Mouse (Mus musculus) neural tube, embryonic 15.5 days (tissue): Measurements from ENCODE around the gene Slc35a5. TPM values are rescaled to one million over a fixed set of nuclear protein-coding genes. Genes with fewer than 3 reads are reported as not detected.

Experiments used
- ATAC-seq: fragments of 200-750 bp; cut with Nextera tagmentation; 2 replicates; pipeline ENCODE4 v1.8.0; 2017; ENCODE audit warnings: mild to moderate bottlenecking, moderate TSS enrichment, moderate library complexity; ENCODE audit not compliant: low FRiP score
- H3K27ac ChIP-seq: fragments of 300-500 bp; sonication (generic); replicated peaks from 2 replicates; pipeline ENCODE4 v1.5.1; 2015; ENCODE audit warnings: mild to moderate bottlenecking, inconsistent platforms
- H3K27me3 ChIP-seq: fragments of 300-500 bp; sonication (generic); replicated peaks from 2 replicates; pipeline ENCODE4 v1.6.1; 2015; ENCODE audit warnings: inconsistent platforms
- H3K36me3 ChIP-seq: fragments of 300-500 bp; sonication (generic); 2 replicates; pipeline ENCODE4 v1.6.1; 2015; ENCODE audit warnings: inconsistent platforms
- H3K4me1 ChIP-seq: fragments of 300-500 bp; sonication (generic); 2 replicates; pipeline ENCODE4 v1.6.1; 2015; ENCODE audit warnings: inconsistent platforms
- H3K4me2 ChIP-seq: fragments of 300-500 bp; sonication (generic); 2 replicates; pipeline ENCODE4 v1.6.1; 2015; ENCODE audit warnings: inconsistent platforms, mild to moderate bottlenecking, moderate library complexity
- H3K4me3 ChIP-seq: fragments of 300-500 bp; sonication (generic); replicated peaks from 2 replicates; pipeline ENCODE4 v1.5.1; 2015; ENCODE audit warnings: mild to moderate bottlenecking, inconsistent platforms
- H3K9ac ChIP-seq: fragments of 300-500 bp; sonication (generic); replicated peaks from 2 replicates; pipeline ENCODE4 v1.6.1; 2015; ENCODE audit warnings: mild to moderate bottlenecking, inconsistent platforms
- H3K9me3 ChIP-seq: fragments of 300-500 bp; sonication (generic); replicated peaks from 2 replicates; pipeline ENCODE4 v1.6.1; 2016; ENCODE audit warnings: inconsistent platforms
- WGBS: fragments of 180-500 bp; shearing (Covaris S2); methylation state at CpG from one replicate; pipeline ENCODE4 v1.1.7; 2015; ENCODE audit warnings: mixed read lengths; 5-methylcytosine and 5-hydroxymethylcytosine counted together
- polyA plus RNA-seq: library from polyadenylated mRNA; unstranded; fragments of >200 nt; fragmentation: Nextera tagmentation; extraction: Ambion mirVana; gene quantifications from 2 replicates; pipeline ENCODE4 v1.2.1, GENCODE M21; 2015

Gene Slc35a5
- polyA plus RNA-seq, 1 experiment from 2014 or later: 35.1 TPM

DNA sequence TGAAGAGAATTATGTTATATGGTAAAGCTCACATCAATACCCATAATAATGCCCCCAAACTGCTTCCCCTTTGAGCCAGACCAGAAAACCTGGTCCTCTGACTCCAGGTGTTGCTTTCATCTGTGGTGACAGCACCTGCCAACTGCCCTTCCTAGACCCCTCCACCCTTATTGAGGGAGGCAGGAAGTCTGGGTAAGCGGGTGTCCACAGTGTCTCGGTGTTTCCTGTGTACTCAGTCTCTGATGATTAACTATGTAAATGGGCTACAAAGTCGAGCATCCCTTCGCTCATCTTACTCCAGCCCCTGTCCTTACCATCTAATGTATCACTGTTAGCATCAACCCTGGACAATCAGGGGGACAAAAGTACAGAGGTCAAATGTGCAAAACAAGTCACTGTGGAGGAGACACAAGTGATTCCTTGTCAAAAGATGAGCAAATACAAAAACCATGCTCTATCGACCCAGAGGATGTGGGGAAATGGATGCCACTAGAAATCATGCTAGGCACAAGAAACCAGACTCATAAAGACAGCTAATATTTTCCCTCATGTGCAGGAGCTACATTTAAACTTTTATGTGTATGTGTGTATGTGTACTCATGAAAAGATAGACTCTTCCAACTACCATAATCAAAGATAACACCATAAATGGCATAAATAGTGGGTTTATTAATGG is 50.2 kb downstream of the Slc35a5 start:
- Histone ChIP-seq H3K4me3 (no peak overlapping the region), H3K27me3 (no peaks in the 10 kb centered on the region), H3K4me2 (no peak overlapping the region), H3K27ac (no peak overlapping the region), H3K9me3 (no peaks in the 10 kb centered on the region), H3K36me3 (no peaks in the 10 kb centered on the region), H3K9ac (no peak overlapping the region), H3K4me1 (no peaks in the 10 kb centered on the region)
- no peak for ATAC-seq
- WGBS: 74% methylated on average over 5 of the region's 5 CpGs

DNA sequence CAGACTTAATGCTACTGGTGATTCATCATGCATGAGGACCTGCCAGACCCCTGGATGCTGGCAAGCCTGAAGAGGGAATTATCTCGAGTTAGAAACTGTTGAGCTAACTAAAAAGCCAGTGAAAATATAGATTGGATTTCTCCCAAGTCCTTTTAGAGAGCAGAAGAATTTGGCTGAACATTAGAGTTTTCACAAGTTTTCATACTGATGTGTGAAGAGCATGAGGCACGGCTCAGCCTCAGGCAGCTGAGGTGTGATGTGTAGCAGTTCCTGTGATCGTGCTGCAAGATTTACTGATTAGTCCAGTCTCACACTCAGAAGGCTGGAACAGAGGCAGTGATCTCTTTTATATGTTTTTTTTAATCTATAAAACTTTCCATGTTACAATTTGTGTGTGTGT is 53.5 kb downstream of the Slc35a5 start:
- 76% methylated on average over 3 of the region's 3 CpGs for WGBS
- H3K9ac ChIP-seq: no peak overlapping the region
- no peaks in the 10 kb centered on the region for H3K4me1 ChIP-seq
- no peak overlapping the region for H3K4me2 ChIP-seq
- no peak for ATAC-seq
- no peak overlapping the region for H3K4me3 ChIP-seq
- no peaks in the 10 kb centered on the region for H3K36me3 ChIP-seq
- H3K27me3 ChIP-seq: no peaks in the 10 kb centered on the region
- H3K9me3 ChIP-seq: no peaks in the 10 kb centered on the region
- no peak overlapping the region for H3K27ac ChIP-seq

DNA sequence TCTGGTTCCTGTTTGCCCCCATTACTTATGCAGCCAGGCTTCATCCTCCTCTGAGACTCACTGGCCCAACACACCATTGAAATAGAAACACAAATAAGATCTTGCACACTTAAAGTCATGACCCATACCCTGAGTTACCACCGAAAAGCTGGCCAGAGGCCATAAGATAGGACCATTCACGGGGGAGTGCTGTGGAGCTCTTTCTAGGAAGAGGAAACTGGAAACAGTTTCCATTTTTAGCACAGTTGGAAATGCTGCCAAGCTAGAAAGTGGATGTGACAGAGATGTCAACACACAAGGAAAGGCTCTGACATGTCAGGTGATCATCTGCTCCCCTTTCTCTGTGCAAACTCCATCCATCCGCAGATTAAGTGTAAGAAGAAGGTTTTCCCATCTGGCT is 57.6 kb downstream of the Slc35a5 start:
- Histone ChIP-seq H3K27me3 (no peaks in the 10 kb centered on the region), H3K4me1 (peaks cover 15% of the 10 kb centered on the region), H3K9me3 (no peaks in the 10 kb centered on the region), H3K9ac (no peak overlapping the region), H3K4me3 (no peak overlapping the region), H3K36me3 (no peaks in the 10 kb centered on the region), H3K27ac (no peak overlapping the region), H3K4me2 (no peak overlapping the region)
- WGBS: 77% methylated on average over 3 of the region's 3 CpGs
- no peak for ATAC-seq

DNA sequence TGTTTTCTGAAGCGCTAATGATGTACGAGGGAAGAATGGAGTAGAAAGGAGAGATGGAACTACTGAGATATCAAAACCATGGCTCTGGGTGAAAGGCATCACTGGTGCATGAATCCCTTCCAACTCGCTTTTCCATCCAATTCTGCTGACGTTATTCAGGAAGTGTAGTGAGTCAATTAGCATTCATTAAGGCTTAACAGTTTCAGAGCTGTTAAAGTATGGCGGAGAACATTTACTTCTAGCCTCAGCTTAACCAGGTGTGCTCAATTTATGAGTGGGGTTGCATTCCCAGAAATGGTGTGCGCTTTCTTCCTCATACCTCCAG is 59.7 kb downstream of the Slc35a5 start:
- Histone ChIP-seq H3K4me1 (peaks cover 27% of the 10 kb centered on the region), H3K36me3 (no peaks in the 10 kb centered on the region), H3K9ac (no peak overlapping the region), H3K4me2 (peak overlapping the region; percentile 26), H3K4me3 (no peak overlapping the region), H3K27ac (peak overlapping the region; percentile 39; the same call in 1 of the 2 replicates), H3K27me3 (no peaks in the 10 kb centered on the region), H3K9me3 (no peaks in the 10 kb centered on the region)
- no peak for ATAC-seq
- 31% methylated on average over 6 of the region's 6 CpGs for WGBS

DNA sequence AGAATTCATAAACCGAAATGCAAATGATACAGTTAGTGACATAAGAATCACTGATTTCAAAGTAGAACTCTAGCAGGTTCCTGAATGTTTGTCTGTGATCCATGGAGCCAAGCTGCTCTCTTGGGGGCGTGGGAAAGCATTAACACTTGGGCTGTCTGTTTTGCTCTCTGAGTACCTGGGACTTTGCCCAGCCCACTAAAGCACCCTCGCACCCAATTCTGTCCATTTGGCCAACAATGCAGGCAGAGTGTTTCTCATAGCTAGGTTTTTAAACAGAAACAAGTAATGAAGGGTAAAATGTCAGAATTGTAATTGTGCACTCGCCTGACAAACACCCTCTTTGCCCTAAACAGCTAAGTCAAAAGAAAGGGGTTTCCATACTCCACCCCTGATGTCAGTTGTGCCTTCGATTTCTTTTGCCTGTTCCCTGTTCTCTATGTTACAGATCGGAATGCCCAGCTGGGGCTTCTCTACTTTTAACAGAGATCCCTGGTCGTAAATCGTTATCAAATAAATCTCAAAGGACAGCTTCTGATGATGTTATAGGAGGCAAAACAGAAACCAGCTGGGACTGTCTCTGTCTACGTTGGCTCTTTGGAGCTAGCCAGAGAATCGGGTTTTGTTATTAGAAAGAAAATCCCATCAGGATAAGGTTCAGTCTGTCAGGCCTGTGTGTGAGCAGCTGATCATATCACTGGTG is 60.2 kb downstream of the Slc35a5 start:
- no peaks in the 10 kb centered on the region for H3K36me3 ChIP-seq
- ATAC-seq: peak; percentile 7; the same call in 1 of the 2 replicates
- H3K9me3 ChIP-seq: no peaks in the 10 kb centered on the region
- H3K4me3 ChIP-seq: no peak overlapping the region
- H3K27me3 ChIP-seq: no peaks in the 10 kb centered on the region
- H3K4me1 ChIP-seq: peaks cover 27% of the 10 kb centered on the region
- H3K9ac ChIP-seq: no peak overlapping the region
- peak overlapping the region; percentile 39; the same call in 1 of the 2 replicates for H3K27ac ChIP-seq
- WGBS: 31% methylated on average over 10 of the region's 10 CpGs
- peak overlapping the region; percentile 26 for H3K4me2 ChIP-seq

DNA sequence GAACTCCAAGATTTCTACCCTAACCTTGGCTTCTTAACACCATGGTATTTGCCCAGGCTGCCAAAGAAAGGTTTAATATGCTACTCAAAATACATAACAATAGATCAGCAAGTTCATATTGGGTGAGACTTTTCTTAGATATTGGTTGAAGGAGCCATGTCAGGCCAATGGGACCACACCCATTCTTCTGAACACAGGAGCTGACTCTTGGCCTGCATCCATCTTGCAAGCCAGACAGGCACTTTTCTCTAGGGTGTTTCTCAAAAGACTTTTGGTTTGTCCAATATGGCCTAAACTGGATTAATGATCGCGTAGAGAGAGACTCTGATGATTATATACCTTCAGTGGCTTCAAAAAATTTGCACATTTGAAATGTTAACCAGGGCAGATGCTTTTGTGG is 61.0 kb downstream of the Slc35a5 start:
- H3K4me3 ChIP-seq: no peak overlapping the region
- H3K27ac ChIP-seq: no peak overlapping the region
- no peak overlapping the region for H3K9ac ChIP-seq
- peaks cover 27% of the 10 kb centered on the region for H3K4me1 ChIP-seq
- no peaks in the 10 kb centered on the region for H3K36me3 ChIP-seq
- 94% methylated on average over 2 of the region's 2 CpGs for WGBS
- H3K27me3 ChIP-seq: no peaks in the 10 kb centered on the region
- 0 out of 2 replicates have a peak overlapping the region, but pooled peaks have one; percentile 61 for H3K4me2 ChIP-seq
- no peaks in the 10 kb centered on the region for H3K9me3 ChIP-seq
- ATAC-seq: no peak

DNA sequence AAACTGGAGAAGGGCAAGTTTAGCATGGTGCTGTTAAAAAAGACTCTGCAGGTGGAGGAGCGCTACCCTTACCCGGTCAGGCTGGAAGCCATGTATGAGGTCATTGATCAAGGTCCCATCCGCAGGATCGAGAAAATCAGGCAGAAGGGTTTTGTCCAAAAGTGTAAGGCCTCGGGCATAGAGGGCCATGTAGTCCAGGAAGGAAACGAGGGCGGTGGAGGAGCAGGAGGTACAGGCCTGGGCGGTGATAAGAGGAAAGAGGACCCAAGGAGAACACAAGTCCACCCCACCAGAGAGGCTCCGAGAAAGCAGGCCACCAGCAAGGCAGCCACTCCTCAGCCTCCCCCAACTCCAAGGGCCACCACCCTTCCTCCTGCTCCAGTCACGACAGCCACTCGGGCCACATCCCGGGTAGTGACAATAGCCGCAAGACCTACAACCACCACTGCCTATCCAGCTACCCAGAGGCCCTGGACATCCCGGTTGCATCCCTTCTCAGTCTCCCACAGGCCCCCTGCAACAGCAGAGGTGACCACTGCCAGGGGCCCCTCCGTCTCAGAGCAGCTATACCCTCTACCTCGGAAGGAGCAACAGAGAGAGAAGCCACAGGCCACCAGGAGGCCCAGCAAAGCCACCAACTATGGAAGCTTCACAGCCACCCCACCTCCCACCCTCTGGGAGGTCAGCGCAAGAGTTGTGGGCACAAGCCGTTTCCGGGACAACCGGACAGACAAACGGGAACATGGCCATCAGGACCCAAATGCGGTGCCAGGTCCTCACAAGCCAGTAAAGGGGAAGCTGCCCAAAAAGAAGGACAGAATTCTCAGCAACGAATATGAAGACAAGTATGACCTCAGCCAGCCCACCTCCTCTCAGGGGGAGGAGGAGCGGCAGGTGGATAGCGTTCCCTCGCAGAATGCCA is 62.7 kb downstream of the Slc35a5 start:
- peaks cover 27% of the 10 kb centered on the region for H3K4me1 ChIP-seq
- no peaks in the 10 kb centered on the region for H3K9me3 ChIP-seq
- H3K36me3 ChIP-seq: no peaks in the 10 kb centered on the region
- no peak overlapping the region for H3K4me3 ChIP-seq
- H3K9ac ChIP-seq: no peak overlapping the region
- H3K27ac ChIP-seq: no peak overlapping the region
- H3K4me2 ChIP-seq: peak overlapping the region; percentile 61
- ATAC-seq: peak; percentile 12; the same call in 1 of the 2 replicates
- no peaks in the 10 kb centered on the region for H3K27me3 ChIP-seq
- WGBS: 83% methylated on average over 26 of the region's 26 CpGs

DNA sequence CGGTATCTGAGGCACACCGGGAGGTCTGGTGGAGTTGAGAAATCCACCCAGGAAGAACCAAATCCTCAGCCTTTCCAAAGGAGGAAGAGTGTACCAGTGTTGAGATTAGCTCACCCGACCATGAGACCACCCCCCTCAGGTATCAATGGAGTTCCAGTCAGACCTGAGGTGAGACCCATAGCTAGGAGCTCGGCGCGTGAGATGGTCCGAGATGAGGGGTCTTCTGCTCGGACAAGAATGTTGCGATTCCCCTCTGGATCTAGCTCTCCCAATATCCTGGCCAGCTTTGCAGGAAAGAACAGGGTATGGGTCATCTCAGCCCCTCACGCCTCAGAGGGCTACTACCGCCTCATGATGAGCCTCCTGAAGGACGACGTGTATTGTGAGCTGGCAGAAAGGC is 63.5 kb downstream of the Slc35a5 start:
- no peaks in the 10 kb centered on the region for H3K9me3 ChIP-seq
- no peaks in the 10 kb centered on the region for H3K27me3 ChIP-seq
- ATAC-seq: no peak
- no peak overlapping the region for H3K27ac ChIP-seq
- H3K36me3 ChIP-seq: no peaks in the 10 kb centered on the region
- H3K4me3 ChIP-seq: no peak overlapping the region
- H3K4me2 ChIP-seq: peak overlapping the region; percentile 61
- WGBS: 94% methylated on average over 13 of the region's 13 CpGs
- peaks cover 27% of the 10 kb centered on the region for H3K4me1 ChIP-seq
- no peak overlapping the region for H3K9ac ChIP-seq

DNA sequence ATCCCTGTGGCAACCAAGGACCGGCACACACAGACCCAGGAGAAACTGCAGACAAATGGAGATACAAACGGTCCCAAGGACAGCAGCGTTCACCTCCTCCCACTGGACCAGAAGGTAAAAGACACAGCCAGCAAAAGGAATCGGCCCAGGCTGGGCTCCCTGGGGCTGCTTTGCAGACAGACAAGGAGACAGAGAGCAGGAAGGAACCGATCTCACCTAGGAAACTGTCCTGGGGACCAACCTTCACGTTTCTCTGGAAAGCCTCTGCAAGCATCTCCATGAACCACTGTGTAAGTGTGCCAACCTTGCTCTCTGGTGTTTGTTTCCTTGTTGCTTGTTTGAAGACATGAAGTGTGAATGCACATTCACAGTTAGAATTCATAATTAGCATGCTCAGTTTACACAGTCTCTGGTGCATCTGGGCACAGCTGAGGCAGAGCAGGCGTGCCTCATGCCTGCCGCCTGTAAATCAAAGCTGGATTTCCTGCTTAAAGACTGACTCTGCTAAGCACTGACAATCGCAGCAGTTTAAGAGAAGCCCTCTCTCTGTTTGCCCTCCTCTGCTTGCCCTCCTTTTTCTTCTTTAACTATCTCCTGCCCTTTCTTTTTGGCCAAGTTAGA is 64.3 kb downstream of the Slc35a5 start:
- H3K4me3 ChIP-seq: peak overlapping the region; percentile 40
- H3K36me3 ChIP-seq: no peaks in the 10 kb centered on the region
- WGBS: 9% methylated on average over 9 of the region's 9 CpGs
- ATAC-seq: peak; percentile 66
- peak overlapping the region; percentile 61 for H3K4me2 ChIP-seq
- peak overlapping the region; percentile 50 for H3K9ac ChIP-seq
- H3K4me1 ChIP-seq: peaks cover 27% of the 10 kb centered on the region
- H3K27ac ChIP-seq: 0 out of 2 replicates have a peak overlapping the region, but pooled peaks have one; percentile 54
- no peaks in the 10 kb centered on the region for H3K27me3 ChIP-seq
- no peaks in the 10 kb centered on the region for H3K9me3 ChIP-seq

DNA sequence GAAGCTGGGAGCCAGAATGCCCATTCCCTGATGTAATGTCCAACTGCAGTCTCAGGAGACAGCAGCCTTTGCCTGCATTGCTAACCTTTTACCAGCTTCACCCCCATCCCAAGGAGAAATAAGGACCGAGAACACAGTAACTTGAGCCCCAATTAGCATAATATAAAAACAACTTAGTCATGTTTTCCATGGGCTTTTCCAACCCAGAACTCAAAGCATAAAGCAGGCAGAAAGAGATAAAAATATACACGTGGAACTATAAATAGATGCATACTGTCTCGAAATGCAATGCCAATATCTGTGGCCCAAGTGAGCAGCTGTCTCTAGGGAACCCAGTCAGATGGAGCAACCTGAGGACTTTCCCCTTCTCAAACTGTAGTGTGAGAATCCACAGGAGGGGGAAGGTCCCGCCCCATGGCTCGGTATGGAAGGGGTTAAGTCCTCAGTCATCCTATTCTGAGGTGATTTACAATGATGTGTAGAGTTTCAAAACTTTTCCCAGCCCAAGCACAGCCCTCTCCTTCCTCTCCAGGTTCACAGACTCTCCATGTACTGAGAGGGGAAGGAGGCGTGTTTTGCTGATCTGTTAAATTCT is 65.3 kb downstream of the Slc35a5 start, which contains the start of gene Ccdc80:
Ccdc80 (plus strand) TSS at position 266 of the 595 bp plus-strand sequence.
- no peak for ATAC-seq
- H3K4me2 ChIP-seq: peak within 1 kb of the TSS; percentile 61

DNA sequence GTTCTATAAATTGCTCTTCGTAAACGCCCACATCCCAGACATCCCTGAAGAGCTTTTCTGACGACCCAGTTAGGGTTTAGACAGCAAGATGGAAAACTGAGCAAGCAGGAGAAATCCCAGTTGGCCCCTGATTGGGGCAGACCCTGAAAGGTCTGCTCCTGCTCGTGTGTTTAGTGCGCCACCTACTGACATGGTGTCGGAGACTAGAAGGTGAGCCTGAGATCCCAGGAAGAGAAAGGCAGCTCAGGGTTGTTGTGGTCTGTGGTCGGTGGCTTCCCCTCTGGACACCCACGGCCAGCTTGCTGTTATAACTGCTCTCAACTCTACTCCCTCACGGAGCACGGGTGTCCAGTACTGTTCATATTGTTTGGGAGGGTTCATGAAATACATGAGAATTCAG is 68.5 kb downstream of the Slc35a5 start:
- peak; percentile 81; the same call in 1 of the 2 replicates for ATAC-seq
- H3K4me3 ChIP-seq: no peak overlapping the region
- H3K27me3 ChIP-seq: no peaks in the 10 kb centered on the region
- no peaks in the 10 kb centered on the region for H3K9me3 ChIP-seq
- 9% methylated on average over 10 of the region's 10 CpGs for WGBS
- no peak overlapping the region for H3K4me2 ChIP-seq
- H3K9ac ChIP-seq: no peak overlapping the region
- H3K4me1 ChIP-seq: peaks cover 11% of the 10 kb centered on the region
- H3K36me3 ChIP-seq: no peaks in the 10 kb centered on the region
- no peak overlapping the region for H3K27ac ChIP-seq

More for the DNA sequence above, 65.3 kb downstream of the Slc35a5 start, which contains the start of gene Ccdc80:
- H3K9ac ChIP-seq: peak within 1 kb of the TSS; percentile 50
- 40% methylated on average over 6 of the region's 6 CpGs for WGBS
- 0 out of 2 replicates have a peak within 1 kb of the TSS, but pooled peaks have one; percentile 54 for H3K27ac ChIP-seq
- no peaks in the 10 kb centered on the region for H3K9me3 ChIP-seq
- H3K27me3 ChIP-seq: no peaks in the 10 kb centered on the region
- H3K4me1 ChIP-seq: peaks cover 17% of the 10 kb centered on the region
- peak within 1 kb of the TSS; percentile 40 for H3K4me3 ChIP-seq
- H3K36me3 ChIP-seq: no peaks in the 10 kb centered on the region
